In the genomic region with DNA sequence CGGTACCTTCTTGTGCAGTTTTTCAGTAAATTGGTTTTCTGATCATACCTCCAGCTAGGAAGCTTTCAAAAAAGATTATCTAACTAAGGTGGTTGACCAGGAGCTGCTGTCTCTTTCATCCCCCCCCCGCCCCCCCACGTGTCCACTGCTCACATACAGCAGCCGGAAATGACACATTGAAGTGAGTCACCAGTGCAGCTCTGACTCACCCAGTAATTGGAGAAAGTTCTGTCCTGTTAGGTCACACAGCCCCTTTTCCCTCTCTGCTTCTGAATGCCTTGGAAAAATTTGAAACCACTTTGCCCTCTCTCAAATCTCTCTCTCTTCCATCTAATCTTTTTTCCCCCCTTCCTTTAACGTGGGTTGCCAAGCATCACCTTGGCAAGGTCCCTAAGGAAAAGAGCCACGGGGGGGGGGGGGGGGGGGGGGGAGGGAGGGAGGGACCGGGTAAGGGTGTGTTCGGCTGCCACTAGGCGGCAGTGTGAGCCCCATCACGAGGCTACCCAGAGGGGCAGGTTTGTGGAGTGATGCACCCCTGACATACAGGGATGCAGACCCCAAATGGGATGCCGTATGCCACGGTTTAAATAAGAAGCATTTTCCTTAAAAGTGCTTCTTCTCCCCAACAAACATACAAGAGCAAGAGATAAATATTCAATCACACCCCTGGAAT, we compare ENCODE assay signal across 10 mouse cellular contexts. TPM values are rescaled to one million over a fixed set of nuclear protein-coding genes. Genes with fewer than 3 reads are reported as not detected.
A peak's percentile ranks its signal among the peaks of the same experiment; 100 is the strongest.
DNase-seq lines count a peak whose midpoint lies in the region; ATAC-seq and TF ChIP-seq lines count a peak whose summit lies in the region.
"Had no signal": no experiment of that assay in that cellular context is flagged by ENCODE, and none has a peak within 500 bp of the region (broad histone marks: within the 10 kb centered on the region; RNA-seq: fewer than 3 reads in every experiment).

No protein-coding gene starts in this region.

- H3K4me2 ChIP-seq in liver, embryonic 13.5 days, result no peak overlapping the region
- no peak overlapping the region for H3K4me2 ChIP-seq in hindbrain, embryonic 16.5 days (ENCODE audit: low read length)
- H3K4me2 ChIP-seq: limb, embryonic 13.5 days had no signal

- H3K4me1 ChIP-seq in G1E (ENCODE audit: insufficient read depth, low read depth, low read length), result peaks cover 5% of the 10 kb centered on the region; the same call in 1 of the 2 replicates
- H3K4me1 ChIP-seq in bone marrow, adult 2 months (ENCODE audit: control insufficient read depth, insufficient read depth, low read length), result no peaks in the 10 kb centered on the region
- no peaks in the 10 kb centered on the region; the same call in 1 of the 2 replicates for H3K4me1 ChIP-seq in liver, embryonic 13.5 days (replicated peaks)
- H3K4me1 ChIP-seq in hindbrain, embryonic 16.5 days (ENCODE audit: control insufficient read depth, insufficient read depth, low read depth, low read length), result no peaks in the 10 kb centered on the region
- H3K4me1 ChIP-seq: limb, embryonic 13.5 days had no signal

- TF ChIP-seq CTCF in layer of hippocampus, adult 2 months (conservative IDR thresholded peaks at IDR 0.05), result peak; percentile 71
- TF ChIP-seq CTCF in G1E (IDR thresholded peaks at IDR 0.05; ENCODE audit: low read depth, low read length), result no peak
- TF ChIP-seq CTCF in bone marrow, adult 2 months (IDR thresholded peaks at IDR 0.05; ENCODE audit: control insufficient read depth, insufficient read depth, low read length), result peak; percentile 50

- 16% methylated on average over 11 of the region's 12 CpGs for WGBS in bone marrow, adult 2 months
- 13% methylated on average over 12 of the region's 12 CpGs for WGBS in liver, embryonic 13.5 days (ENCODE audit: insufficient replicate concordance)
- WGBS in hindbrain, embryonic 16.5 days, result 27% methylated on average over 11 of the region's 12 CpGs

- peaks cover 9% of the 10 kb centered on the region for H3K27me3 ChIP-seq in G1E (ENCODE audit: insufficient read depth, low read length)
- H3K27me3 ChIP-seq in liver, embryonic 13.5 days, result peaks cover 15% of the 10 kb centered on the region; the same call in 1 of the 2 replicates
- no peaks in the 10 kb centered on the region for H3K27me3 ChIP-seq in hindbrain, embryonic 16.5 days (replicated peaks; ENCODE audit: control insufficient read depth, insufficient read depth, low read length)
- H3K27me3 ChIP-seq: limb, embryonic 13.5 days had no signal

- DNase-seq in layer of hippocampus, adult 2 months (ENCODE audit: low spot score in 2 of 2), result peak in 1 of 2 experiments; percentile 50
- no peak for DNase-seq in layer of hippocampus, postnatal 36 days
- DNase-seq in G1E (ENCODE audit: low spot score), result peak; percentile 67
- peak; percentile 44 to 57 for DNase-seq in heart, adult 9 months (ENCODE audit: low spot score in 2 of 2)
- DNase-seq in liver, embryonic 13.5 days, result no peak
- DNase-seq in testis, postnatal 10 days (ENCODE audit: low spot score), result peak; percentile 75

- ATAC-seq in G1E (ENCODE audit: extremely low read depth, insufficient number of reproducible peaks, low FRiP score, poor library complexity, severe bottlenecking), result peak; percentile 78
- ATAC-seq in liver, embryonic 13.5 days (ENCODE audit: low read depth), result peak; percentile 61; the same call in 1 of the 2 replicates
- ATAC-seq in hindbrain, embryonic 16.5 days, result no peak

- peaks cover 26% of the 10 kb centered on the region for H3K36me3 ChIP-seq in G1E (replicated peaks)
- no peaks in the 10 kb centered on the region for H3K36me3 ChIP-seq in liver, embryonic 13.5 days
- H3K36me3 ChIP-seq in hindbrain, embryonic 16.5 days (ENCODE audit: control insufficient read depth, insufficient read depth, low read length), result no peaks in the 10 kb centered on the region
- H3K36me3 ChIP-seq: limb, embryonic 13.5 days had no signal

- H3K9ac ChIP-seq in liver, embryonic 13.5 days, result no peak overlapping the region
- no peak overlapping the region for H3K9ac ChIP-seq in hindbrain, embryonic 16.5 days (ENCODE audit: low read depth, low read length)
- H3K9ac ChIP-seq: limb, embryonic 13.5 days had no signal

- TF ChIP-seq POLR2A in bone marrow, adult 2 months (IDR thresholded peaks at IDR 0.05; ENCODE audit: borderline replicate concordance, control insufficient read depth, low read depth, low read length), result no peak

- peak overlapping the region; percentile 56 for H3K27ac ChIP-seq in layer of hippocampus, adult 2 months
- no peak overlapping the region for H3K27ac ChIP-seq in bone marrow, adult 2 months (ENCODE audit: control insufficient read depth, insufficient read depth, low read depth, low read length, poor library complexity)
- H3K27ac ChIP-seq in liver, embryonic 13.5 days, result no peak overlapping the region
- H3K27ac ChIP-seq in hindbrain, embryonic 16.5 days (ENCODE audit: low read depth, low read length), result no peak overlapping the region
- H3K27ac ChIP-seq: limb, embryonic 13.5 days had no signal

- no peak overlapping the region for H3K4me3 ChIP-seq in layer of hippocampus, adult 2 months
- no peak overlapping the region for H3K4me3 ChIP-seq in G1E (ENCODE audit: low read depth, low read length)
- H3K4me3 ChIP-seq in bone marrow, adult 2 months (replicated peaks; ENCODE audit: control insufficient read depth, low read depth, low read length), result no peak overlapping the region
- H3K4me3 ChIP-seq in liver, embryonic 13.5 days (replicated peaks), result no peak overlapping the region
- H3K4me3 ChIP-seq in hindbrain, embryonic 16.5 days (ENCODE audit: low read length), result no peak overlapping the region
- H3K4me3 ChIP-seq: erythroblast, embryonic 14.5 days; limb, embryonic 13.5 days had no signal

- H3K9me3 ChIP-seq in G1E (replicated peaks), result no peaks in the 10 kb centered on the region
- H3K9me3 ChIP-seq in liver, embryonic 13.5 days (replicated peaks), result no peaks in the 10 kb centered on the region
- H3K9me3 ChIP-seq in hindbrain, embryonic 16.5 days (ENCODE audit: control insufficient read depth, low read length), result no peaks in the 10 kb centered on the region
- H3K9me3 ChIP-seq: limb, embryonic 13.5 days had no signal

RNA-seq across cellular contexts. Expression of gene Serpine1, which starts 10.1 kb away (rescaled TPM):
- under 1 TPM; 0.38 to 0.52 TPM for total RNA-seq in layer of hippocampus, adult 2 months (2021)
- under 1 TPM; 0.37 to 0.56 TPM for total RNA-seq in layer of hippocampus, postnatal 36 days (2021)
- total RNA-seq in G1E (2014; fragmentation: Nextera tagmentation), result 76.9 and 92.3 TPM in 2 replicates
- total RNA-seq in G1E (2017), result 18.6 and 20.4 TPM in 2 replicates
- polyA plus RNA-seq in G1E (2012), result 1.1 and 1.9 TPM in 2 replicates
- 0.95 and 3.1 TPM in 2 replicates for polyA plus RNA-seq in bone marrow, adult 2 months (2011; ENCODE audit: insufficient read depth, insufficient read length, low replicate concordance, missing spikeins)
- 0.05 TPM in 1 of 2 replicates, not detected in the other for polyA plus RNA-seq in liver, embryonic 13.5 days (2015; fragmentation: Nextera tagmentation; extraction: Ambion mirVana)
- 0.14 TPM in 1 of 2 replicates, not detected in the other for polyA plus RNA-seq in hindbrain, embryonic 16.5 days (2015; fragmentation: Nextera tagmentation; extraction: Ambion mirVana)
- polyA plus RNA-seq: erythroblast, embryonic 14.5 days had no signal

RNA-seq across cellular contexts. Expression of gene Ap1s1, which starts 16.0 kb away (rescaled TPM):
- total RNA-seq in layer of hippocampus, adult 2 months (2021), result 100 to 1,000 TPM; 298 to 323 TPM
- total RNA-seq in layer of hippocampus, postnatal 36 days (2021), result 100 to 1,000 TPM; 286 to 323 TPM
- total RNA-seq in G1E (2014; fragmentation: Nextera tagmentation) (36.8 and 37.5 TPM in 2 replicates), G1E (2017) (104 and 115 TPM in 2 replicates)
- 136 and 173 TPM in 2 replicates for polyA plus RNA-seq in G1E (2012)
- polyA plus RNA-seq in bone marrow, adult 2 months (2011; ENCODE audit: insufficient read depth, insufficient read length, low replicate concordance, missing spikeins), result 45.8 and 71.9 TPM in 2 replicates
- polyA plus RNA-seq in liver, embryonic 13.5 days (2015; fragmentation: Nextera tagmentation; extraction: Ambion mirVana), result 109 and 114 TPM in 2 replicates
- polyA plus RNA-seq in hindbrain, embryonic 16.5 days (2015; fragmentation: Nextera tagmentation; extraction: Ambion mirVana), result 242 and 260 TPM in 2 replicates

RNA-seq across cellular contexts. Expression of gene Vgf, which starts 35.8 kb away (rescaled TPM):
- total RNA-seq in layer of hippocampus, adult 2 months (2021), result 100 to 1,000 TPM; 180 to 212 TPM
- total RNA-seq in layer of hippocampus, postnatal 36 days (2021), result 100 to 1,000 TPM; 185 to 237 TPM
- total RNA-seq in G1E (2014; fragmentation: Nextera tagmentation) (not detected in 2 replicates), G1E (2017) (0.06 and 0.11 TPM in 2 replicates)
- 0.56 and 0.59 TPM in 2 replicates for polyA plus RNA-seq in G1E (2012)
- polyA plus RNA-seq in bone marrow, adult 2 months (2011; ENCODE audit: insufficient read depth, insufficient read length, low replicate concordance, missing spikeins), result not detected in 2 replicates
- polyA plus RNA-seq in liver, embryonic 13.5 days (2015; fragmentation: Nextera tagmentation; extraction: Ambion mirVana), result not detected in 2 replicates
- polyA plus RNA-seq in hindbrain, embryonic 16.5 days (2015; fragmentation: Nextera tagmentation; extraction: Ambion mirVana), result 14.1 and 17.0 TPM in 2 replicates

RNA-seq across cellular contexts. Expression of gene Trim56, which starts 54.1 kb away (rescaled TPM):
- 1 to 10 TPM; 5.5 to 5.8 TPM for total RNA-seq in layer of hippocampus, adult 2 months (2021)
- 1 to 10 TPM; 4.6 to 6.5 TPM for total RNA-seq in layer of hippocampus, postnatal 36 days (2021)
- total RNA-seq in G1E (2014; fragmentation: Nextera tagmentation) (29.7 and 55.3 TPM in 2 replicates), G1E (2017) (25.8 and 34.1 TPM in 2 replicates)
- 16.7 and 19.2 TPM in 2 replicates for polyA plus RNA-seq in G1E (2012)
- polyA plus RNA-seq in bone marrow, adult 2 months (2011; ENCODE audit: insufficient read depth, insufficient read length, low replicate concordance, missing spikeins), result 25.2 and 31.3 TPM in 2 replicates
- polyA plus RNA-seq in liver, embryonic 13.5 days (2015; fragmentation: Nextera tagmentation; extraction: Ambion mirVana), result 8.4 and 9.9 TPM in 2 replicates
- polyA plus RNA-seq in hindbrain, embryonic 16.5 days (2015; fragmentation: Nextera tagmentation; extraction: Ambion mirVana), result 1.8 and 2.3 TPM in 2 replicates

Comparison
In these comparisons a context has a peak if more than half of its experiments do, and no peak if none do; other contexts are left out.
1. DNase-seq: peak in G1E (single experiment), heart, adult 9 months (2 of 2) and testis, postnatal 10 days (single experiment); none in layer of hippocampus, postnatal 36 days (0 of 2) and liver, embryonic 13.5 days (single experiment).